Mouse (Mus musculus) testis, adult 2 months (tissue): ENCODE results near the gene Ppard. TPM values are rescaled to one million over a fixed set of nuclear protein-coding genes. Genes with fewer than 3 reads are reported as not detected.
"Not testable (repeated sequence)": the region's sequence is repeated elsewhere in the genome, so short reads cannot be mapped to it uniquely, and the experiment has no call there.

ENCODE experiments used
- H3K27ac ChIP-seq: fragments of 200-500 bp; 2 replicates; pipeline ENCODE4 v1.5.1; 2012; ENCODE audit warnings: low read depth, low read length; ENCODE audit not compliant: control insufficient read depth, insufficient read depth
- H3K27me3 ChIP-seq: fragments of 200-500 bp; 2 replicates; pipeline ENCODE4 v1.6.1; 2012; ENCODE audit warnings: mild to moderate bottlenecking, low read length, moderate library complexity; ENCODE audit not compliant: control insufficient read depth, insufficient read depth
- H3K36me3 ChIP-seq: fragments of 200-500 bp; 2 replicates; pipeline ENCODE4 v1.6.1; 2012; ENCODE audit warnings: mild to moderate bottlenecking, low read length; ENCODE audit not compliant: control insufficient read depth, insufficient read depth
- H3K4me1 ChIP-seq: fragments of 200-500 bp; 2 replicates; pipeline ENCODE4 v1.6.1; 2012; ENCODE audit warnings: low read length; ENCODE audit not compliant: control insufficient read depth, insufficient read depth
- H3K4me3 ChIP-seq: fragments of 200-500 bp; 2 replicates; pipeline ENCODE4 v1.5.1; 2012; ENCODE audit warnings: low read depth, mild to moderate bottlenecking, low read length, moderate library complexity, mixed read lengths; ENCODE audit not compliant: control insufficient read depth
- CTCF ChIP-seq: fragments of 200-500 bp; IDR thresholded peaks from 2 replicates; pipeline ENCODE4 v1.5.1; 2012; ENCODE audit warnings: low read depth, mild to moderate bottlenecking, inconsistent platforms, low read length, moderate library complexity; ENCODE audit not compliant: control insufficient read depth, insufficient read depth, insufficient replicate concordance
- POLR2A ChIP-seq: fragments of 200-500 bp; IDR thresholded peaks from 2 replicates; pipeline ENCODE4 v1.6.1; 2012; ENCODE audit warnings: low read depth, mild to moderate bottlenecking, inconsistent platforms, low read length, moderate library complexity; ENCODE audit not compliant: control insufficient read depth
- polyA plus RNA-seq: library from polyadenylated mRNA; depleted of rRNA; stranded (reverse); fragments of >200 nt; gene quantifications from 2 replicates; pipeline ENCODE4 v1.2.3, GENCODE M21; 2012

Gene Ppard
- polyA plus RNA-seq, 1 experiment = 3.1 TPM

DNA sequence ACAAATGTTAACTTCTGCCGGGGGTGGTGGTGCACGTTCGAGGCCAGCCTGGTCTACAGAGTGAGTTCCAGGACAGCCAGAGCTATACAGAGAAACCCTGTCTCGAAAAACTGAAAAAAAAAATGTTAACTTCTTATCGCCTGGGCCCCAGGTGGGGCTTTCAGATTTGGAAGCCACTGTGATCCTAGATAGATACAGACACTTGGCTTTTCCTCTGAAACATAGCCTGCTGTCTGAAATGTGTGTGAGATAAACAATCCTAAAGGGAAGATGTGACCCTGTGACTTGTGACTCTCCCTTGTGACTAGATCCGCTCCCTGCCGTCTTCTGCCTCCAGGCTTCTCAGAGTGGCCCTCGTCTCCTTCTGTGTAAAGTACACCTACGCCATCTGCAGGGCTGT lies 85.2 kb downstream of the Ppard start:
- Histone ChIP-seq H3K4me3 (no peak overlapping the region), H3K4me1 (peaks cover 6% of the 10 kb centered on the region), H3K27me3 (no peaks in the 10 kb centered on the region), H3K27ac (no peak overlapping the region), H3K36me3 (no peaks in the 10 kb centered on the region)
- TF ChIP-seq CTCF = no peak
- no peak for TF ChIP-seq POLR2A

DNA sequence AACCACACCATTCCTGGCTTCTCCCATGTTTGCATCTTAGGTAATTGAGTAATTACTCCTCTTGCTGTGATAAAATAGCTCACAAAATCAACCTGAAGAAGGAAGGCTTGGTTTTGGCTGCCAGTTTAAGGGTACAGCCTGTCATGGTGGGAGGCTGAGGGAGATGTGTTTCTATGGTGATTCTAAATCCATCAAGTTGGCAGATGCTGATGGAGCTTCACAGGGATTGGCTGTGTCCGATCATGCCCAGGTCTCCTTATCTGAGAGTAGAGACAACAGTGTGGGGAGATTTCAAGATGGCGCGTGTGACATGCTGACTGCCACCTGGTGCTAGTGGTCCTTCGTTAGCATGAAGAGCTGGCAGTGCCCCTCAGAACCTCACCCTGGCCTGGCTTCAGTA lies 89.2 kb downstream of the Ppard start:
- no peak for TF ChIP-seq POLR2A
- no peak for TF ChIP-seq CTCF
- Histone ChIP-seq H3K4me3 (no peak overlapping the region), H3K4me1 (no peaks in the 10 kb centered on the region; the same call in 1 of the 2 replicates), H3K27ac (no peak overlapping the region), H3K27me3 (no peaks in the 10 kb centered on the region), H3K36me3 (no peaks in the 10 kb centered on the region)

DNA sequence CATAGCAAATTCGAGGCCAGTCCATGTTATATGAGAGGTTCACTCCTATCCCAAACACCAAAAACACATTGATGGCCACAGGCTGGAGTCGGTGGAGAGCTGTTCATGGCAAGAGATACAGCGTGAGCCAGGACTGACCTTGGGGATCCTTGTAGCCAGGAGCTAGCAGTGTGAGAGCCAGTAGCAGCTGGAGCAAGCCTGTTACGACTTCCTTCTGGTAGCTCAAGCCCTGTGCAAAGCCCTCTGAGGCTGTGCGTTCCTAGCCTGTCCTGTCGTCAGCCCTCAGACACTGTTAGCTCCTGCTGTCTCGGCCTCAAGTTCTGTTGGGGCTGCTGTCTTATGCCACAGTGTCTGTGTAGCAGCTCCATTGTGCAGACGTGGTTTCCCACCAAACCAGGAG lies 91.3 kb downstream of the Ppard start:
- Histone ChIP-seq H3K27ac (peak overlapping the region; percentile 27; the same call in 1 of the 2 replicates), H3K4me3 (no peak overlapping the region), H3K4me1 (peaks cover 11% of the 10 kb centered on the region), H3K36me3 (no peaks in the 10 kb centered on the region), H3K27me3 (no peaks in the 10 kb centered on the region)
- no peak for TF ChIP-seq CTCF
- no peak for TF ChIP-seq POLR2A

DNA sequence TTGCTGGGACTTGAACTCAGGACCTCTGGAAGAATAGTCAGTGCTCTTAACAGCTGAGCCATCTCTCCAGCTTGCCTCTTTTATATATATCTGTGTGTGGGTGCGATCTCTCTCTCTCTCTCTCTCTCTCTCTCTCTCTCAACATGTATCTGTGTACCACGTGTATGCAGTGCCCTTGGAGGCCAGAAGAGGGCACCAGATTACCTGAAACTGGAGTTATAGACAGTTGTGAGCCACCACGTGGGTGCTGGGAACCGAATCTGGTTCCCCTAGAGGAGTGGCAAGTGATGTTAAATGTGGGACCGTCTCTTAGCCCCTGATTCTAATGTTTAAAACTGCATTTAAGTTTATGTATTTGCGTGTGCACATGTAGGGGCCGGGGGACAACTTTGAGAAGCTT lies 91.9 kb downstream of the Ppard start:
- H3K27me3 ChIP-seq, H3K4me3 ChIP-seq, H3K27ac ChIP-seq, H3K36me3 ChIP-seq: not testable (repeated sequence)
- peaks cover 13% of the 10 kb centered on the region for H3K4me1 ChIP-seq
- TF ChIP-seq CTCF = peak; percentile 19; the same call in 1 of the 2 replicates

DNA sequence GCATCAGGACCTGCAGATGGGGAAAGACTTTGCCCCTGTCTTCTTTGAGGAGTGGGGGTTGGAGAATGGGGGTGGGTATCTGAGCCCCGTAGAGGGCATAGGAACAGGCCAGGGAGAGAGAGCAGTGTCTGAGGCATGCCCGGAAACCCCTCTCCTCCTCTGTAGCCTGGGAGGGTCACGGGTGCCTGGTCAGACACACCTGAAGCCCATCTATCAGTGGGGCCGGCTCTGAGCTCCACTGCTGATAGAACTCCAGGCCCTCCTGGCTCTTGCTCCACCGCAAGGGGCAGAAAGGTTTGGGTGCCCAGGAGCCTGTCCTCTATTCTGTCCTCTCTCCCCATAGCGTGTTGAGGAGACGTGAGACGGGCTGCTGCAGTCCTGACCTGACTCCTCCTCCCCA lies 93.3 kb downstream of the Ppard start:
- Histone ChIP-seq H3K27me3 (no peaks in the 10 kb centered on the region), H3K36me3 (no peaks in the 10 kb centered on the region; the same call in 1 of the 2 replicates), H3K4me1 (peaks cover 14% of the 10 kb centered on the region), H3K4me3 (no peak overlapping the region), H3K27ac (no peak overlapping the region)
- TF ChIP-seq POLR2A (no peak), CTCF (no peak)

DNA sequence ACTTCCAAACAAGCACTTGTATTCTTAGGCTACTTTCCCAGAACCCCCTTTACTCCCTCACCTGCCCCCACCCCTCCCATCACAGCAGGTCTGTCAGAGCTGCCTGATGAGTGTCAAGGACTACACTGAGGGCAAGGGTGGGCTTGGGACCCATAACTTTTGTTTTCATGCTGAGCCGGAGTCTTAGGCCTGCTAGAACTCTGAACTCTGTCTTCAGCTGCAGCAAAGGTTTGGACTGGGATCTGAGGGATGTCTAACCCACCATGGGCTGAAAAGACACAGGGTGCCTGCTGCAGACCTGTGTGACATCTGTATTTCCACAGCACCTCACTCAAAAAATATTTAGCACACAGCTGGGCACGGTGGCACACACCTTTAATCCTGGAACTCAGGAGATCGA lies 94.5 kb downstream of the Ppard start:
- H3K4me1 ChIP-seq = peaks cover 14% of the 10 kb centered on the region
- TF ChIP-seq CTCF (no peak), POLR2A (no peak)
- H3K4me3 ChIP-seq = peak overlapping the region; percentile 90
- no peak overlapping the region for H3K27ac ChIP-seq
- no peaks in the 10 kb centered on the region for H3K27me3 ChIP-seq
- peaks cover 1% of the 10 kb centered on the region for H3K36me3 ChIP-seq

DNA sequence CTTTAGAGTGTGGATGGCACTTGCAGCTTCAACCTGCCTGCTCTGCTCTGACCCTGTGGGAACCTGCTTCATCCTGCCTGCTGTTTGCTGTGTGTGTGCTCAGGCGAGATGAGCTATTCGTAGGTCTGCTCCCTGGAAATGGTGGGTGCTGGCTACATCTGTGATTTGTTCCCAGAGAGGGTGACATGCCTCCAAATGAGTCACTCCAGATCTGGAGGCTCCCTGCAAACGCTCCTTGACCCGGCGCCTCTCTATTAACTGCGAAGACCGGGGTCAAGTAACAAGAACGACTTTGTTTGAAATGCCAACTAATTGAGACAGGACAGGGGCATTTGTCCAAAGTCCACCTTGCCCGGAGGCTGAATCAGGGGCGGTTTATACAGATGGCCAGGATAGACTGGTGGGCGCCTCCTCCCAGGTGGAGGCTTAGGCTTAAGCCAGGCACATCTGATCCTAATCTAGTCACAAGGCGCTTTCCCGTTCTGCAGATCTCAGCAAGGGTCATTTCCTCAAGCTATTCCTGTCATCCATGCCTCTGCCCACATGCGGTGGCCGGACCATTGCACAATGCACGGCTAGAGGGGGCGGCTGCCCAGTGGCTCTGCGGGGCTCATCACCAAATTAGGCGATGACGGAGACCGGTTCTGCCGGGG lies 95.3 kb downstream of the Ppard start:
- peak overlapping the region; percentile 90 for H3K4me3 ChIP-seq
- H3K27ac ChIP-seq = peak overlapping the region; percentile 78
- H3K27me3 ChIP-seq = no peaks in the 10 kb centered on the region
- H3K36me3 ChIP-seq = peaks cover 1% of the 10 kb centered on the region
- no peak for TF ChIP-seq CTCF
- TF ChIP-seq POLR2A = no peak
- H3K4me1 ChIP-seq = peaks cover 15% of the 10 kb centered on the region
